Mouse (Mus musculus) myocyte (in vitro differentiated cells): ENCODE measurements around the gene Nub1.

Source experiments
- E2F4 ChIP-seq: IDR thresholded peaks from one replicate; pipeline ENCODE4 v1.6.1; 2011; ENCODE audit warnings: mild to moderate bottlenecking, control low read depth, moderate library complexity; ENCODE audit not compliant: insufficient read depth
- POLR2A ChIP-seq: IDR thresholded peaks from one replicate; pipeline ENCODE4 v1.6.1; 2011; ENCODE audit warnings: low read depth, mild to moderate bottlenecking, control low read depth, moderate library complexity; ENCODE audit not compliant: insufficient read length
- POLR2AphosphoS2 ChIP-seq: IDR thresholded peaks from one replicate; pipeline ENCODE4 v1.6.1; 2011; ENCODE audit warnings: low read depth, control low read depth; ENCODE audit not compliant: insufficient read length
- REST ChIP-seq: IDR thresholded peaks from one replicate; pipeline ENCODE4 v1.6.1; 2011; ENCODE audit warnings: mild to moderate bottlenecking, control low read depth, moderate library complexity; ENCODE audit not compliant: insufficient read depth, insufficient read length
- USF1 ChIP-seq: IDR thresholded peaks from one replicate; pipeline ENCODE4 v1.6.1; 2011; ENCODE audit warnings: low read depth, mild to moderate bottlenecking, control low read depth, moderate library complexity

DNA sequence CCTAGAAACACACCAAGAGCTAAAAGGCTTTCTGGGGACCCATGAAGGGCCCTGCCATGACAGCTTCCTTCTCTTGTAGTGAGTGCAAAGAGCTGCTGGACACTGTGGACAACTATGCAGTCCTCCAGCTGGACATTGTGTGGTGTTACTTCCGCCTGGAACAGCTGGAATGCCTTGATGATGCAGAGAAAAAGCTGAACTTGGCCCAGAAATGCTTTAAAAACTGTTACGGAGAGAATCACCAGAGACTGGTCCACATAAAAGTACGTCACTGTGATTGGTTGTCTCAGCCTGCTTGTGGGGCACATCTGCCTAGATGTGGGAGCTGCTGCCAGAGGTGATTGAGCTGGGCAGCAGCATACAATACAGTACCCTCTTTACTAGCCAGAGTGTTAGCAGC lies 15.9 kb downstream of the Nub1 start:
- TF ChIP-seq POLR2A (no peak), USF1 (no peak), REST (no peak), E2F4 (no peak), POLR2AphosphoS2 (no peak)
